Comparison of ENCODE assay signal across 18 mouse cellular contexts in genomic region chr14:75367503-75367902, GRCm38 (mm10).
"Had no signal": no experiment of that assay in that cellular context is flagged by ENCODE, and none has a peak within 500 bp of the region (broad histone marks: within the 10 kb centered on the region; RNA-seq: fewer than 3 reads in every experiment).

No protein-coding gene starts in this region.

- H3K4me1 ChIP-seq: lung, embryonic 15.5 days; megakaryocyte, embryonic 14.5 days; midbrain, embryonic 13.5 days; midbrain, embryonic 15.5 days; neural tube, embryonic 13.5 days; stomach, embryonic 15.5 days had no signal

- H3K36me3 ChIP-seq: lung, embryonic 15.5 days; midbrain, embryonic 13.5 days; midbrain, embryonic 15.5 days; neural tube, embryonic 13.5 days; neural tube, embryonic 15.5 days; stomach, embryonic 15.5 days had no signal

- H3K9me3 ChIP-seq: lung, embryonic 15.5 days; megakaryocyte, embryonic 14.5 days; midbrain, embryonic 13.5 days; midbrain, embryonic 15.5 days; neural tube, embryonic 13.5 days; neural tube, embryonic 15.5 days; stomach, embryonic 15.5 days had no signal

- H3K4me3 ChIP-seq: lung, embryonic 15.5 days; megakaryocyte, embryonic 14.5 days; midbrain, embryonic 13.5 days; midbrain, embryonic 15.5 days; myocyte; neural tube, embryonic 13.5 days; neural tube, embryonic 15.5 days; stomach, embryonic 15.5 days had no signal

- ATAC-seq: liver, postnatal 0 days; lung, postnatal 0 days; midbrain, embryonic 13.5 days; midbrain, embryonic 15.5 days had no signal

- DNase-seq: lung, adult 2 months; lung, postnatal 14 days; lung, postnatal 36 days; right cerebral cortex, adult 18-20 months; right cerebral cortex, postnatal 25 days; right cerebral cortex, postnatal 4 days; spleen, adult 18-20 months; thymus, adult 2 months had no signal

- H3K27me3 ChIP-seq: lung, embryonic 15.5 days; midbrain, embryonic 13.5 days; midbrain, embryonic 15.5 days; neural tube, embryonic 13.5 days; neural tube, embryonic 15.5 days; stomach, embryonic 15.5 days had no signal
